Comparison of ENCODE assay signal across 1 mouse cellular context in genomic region chr11:6568584-6569409, GRCm38 (mm10).
TF ChIP-seq lines count a peak whose summit lies in the region.

No protein-coding gene starts in this region.

TF ChIP-seq in MEL, 35 proteins besides CTCF, POLR2A, EP300 and RAD21 (continued from another document):
- TF ChIP-seq MAX (IDR thresholded peaks at IDR 0.05; ENCODE audit: low read length) = no peak
- TF ChIP-seq USF1 (IDR thresholded peaks at IDR 0.05; ENCODE audit: low read depth, low read length) = no peak
- TF ChIP-seq ETS1 (IDR thresholded peaks at IDR 0.05; ENCODE audit: low read depth, low read length) = no peak
- TF ChIP-seq TBP (IDR thresholded peaks at IDR 0.05; ENCODE audit: low read depth, low read length) = no peak
- TF ChIP-seq RCOR1 (IDR thresholded peaks at IDR 0.05; ENCODE audit: low read depth, low read length) = no peak
- no peak for TF ChIP-seq HCFC1 (IDR thresholded peaks at IDR 0.05; ENCODE audit: low read depth, low read length)
- no peak for TF ChIP-seq ZMIZ1 (IDR thresholded peaks at IDR 0.05; ENCODE audit: low read depth, low read length)
- TF ChIP-seq CHD2 (IDR thresholded peaks at IDR 0.05; ENCODE audit: low read length) = no peak
- no peak for TF ChIP-seq TAL1 (IDR thresholded peaks at IDR 0.05; ENCODE audit: low read length)
- no peak for TF ChIP-seq NRF1 (IDR thresholded peaks at IDR 0.05; ENCODE audit: insufficient read depth, low read depth, low read length, poor library complexity, severe bottlenecking)
